Mouse (Mus musculus) heart, postnatal 14 days (tissue): ENCODE measurements around the gene Rpp25. TPM values are rescaled to one million over a fixed set of nuclear protein-coding genes. Genes with fewer than 3 reads are reported as not detected.

Source experiments
- DNase-seq, 2 experiments: peaks; one replicate each; pipeline ENCODE4 v3.0.0; 2021 to 2022
- intact Hi-C: fragments of 180-260 bp; cut with DNase I; formaldehyde crosslinking; loops from one replicate; pipeline ENCODE4 v1.15.1; 2025
- total RNA-seq, 2 experiments: library from RNA; stranded (reverse); gene quantifications; 2 replicates each; pipeline ENCODE4 v1.2.3; 2021

The Rpp25 gene
- total RNA-seq, 2 experiments from 2014 or later, result 1.5 to 1.8 TPM

DNA sequence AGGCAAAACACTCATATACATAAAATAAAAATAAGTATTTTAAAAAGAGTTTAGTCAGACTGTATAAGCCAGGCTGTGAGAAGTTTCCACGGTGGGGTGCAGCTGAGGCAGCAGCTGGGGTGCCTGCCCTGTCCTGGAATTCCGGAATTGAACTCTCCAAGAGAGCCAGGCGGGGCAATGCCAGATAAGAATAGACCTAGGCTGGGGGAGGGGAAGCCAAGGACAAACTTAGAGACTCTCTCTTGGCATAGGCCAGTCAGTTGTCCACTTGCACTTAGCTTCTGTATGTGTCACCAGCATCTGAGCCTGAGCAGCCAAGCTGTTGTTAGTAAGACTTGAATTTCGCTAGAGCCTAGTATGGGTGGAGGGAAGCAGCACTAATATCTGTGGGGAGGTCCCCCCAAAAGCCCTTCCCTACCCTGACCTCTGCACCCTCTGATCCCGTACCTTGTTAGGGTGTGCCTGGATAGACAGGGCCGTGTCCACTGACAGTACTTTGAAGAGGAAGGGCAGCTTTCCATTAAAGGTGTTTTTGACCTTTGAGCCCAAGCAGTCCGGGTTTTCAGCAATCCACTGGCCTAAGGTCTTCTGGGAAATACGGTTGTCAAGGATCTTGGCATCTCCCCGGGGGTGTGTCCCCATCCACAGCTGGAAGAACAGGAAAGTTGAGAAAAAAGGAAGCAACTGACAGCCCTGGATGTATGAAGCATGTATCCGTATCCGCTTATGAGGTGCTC, 46.5 kb downstream of the Rpp25 start:
- peak; percentile 56 to 72 for DNase-seq

GRCm38 (mm10) chr9:57552139-57552887, 48.5 kb downstream of the Rpp25 start, which contains the start of gene Mpi:
TSS of gene Mpi (minus strand) at chr9:57552763.
- intact Hi-C loops, result loop anchor here (5.0 kb wide), 1 partner anchor 35 kb away; the partner anchor contains the start of gene Ulk3
- peak; percentile 71 to 80 for DNase-seq

More for the DNA sequence above, 46.5 kb downstream of the Rpp25 start:
- intact Hi-C loops, result loop anchor here (5.0 kb wide), 1 partner anchor 37 kb away; the partner anchor contains the start of gene Ulk3

DNA sequence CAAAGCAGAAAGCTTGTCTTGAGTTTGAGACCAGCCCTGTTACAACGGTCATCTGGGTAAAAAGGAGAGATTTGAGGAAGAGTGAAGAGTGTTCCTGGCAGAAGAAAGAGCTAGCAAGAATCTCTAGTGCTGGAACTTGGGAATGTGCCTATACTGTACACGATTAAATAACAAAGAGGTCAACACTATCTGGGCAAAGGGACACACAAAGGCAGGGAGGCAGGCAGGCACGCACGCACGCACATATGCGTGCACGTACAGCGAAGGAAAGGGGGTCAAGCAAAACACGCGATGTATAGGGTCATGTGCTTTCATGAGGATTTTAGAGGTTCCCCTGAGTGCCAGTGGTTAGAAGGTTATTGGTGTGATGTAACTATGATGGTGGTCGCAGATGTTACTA, 49.3 kb downstream of the Rpp25 start:
- no peak for DNase-seq
- intact Hi-C loops, result loop anchor here (5.0 kb wide), 1 partner anchor 34 kb away; the partner anchor contains the start of gene Ulk3

GRCm38 (mm10) chr9:57554753-57555152, 50.9 kb downstream of the Rpp25 start:
- no peak for DNase-seq
- intact Hi-C loops, result loop anchor here (5.0 kb wide), 1 partner anchor 33 kb away; the partner anchor contains the start of gene Ulk3

Other genes starting within 250 kb of the Rpp25 start
- gene 1700017B05Rik, start 241.4 kb upstream of the Rpp25 start, total RNA-seq, result 10 to 100 TPM; 15.5 to 16.4 TPM
- gene Ppcdc, start 63.9 kb upstream of the Rpp25 start, total RNA-seq, result 1 to 10 TPM; 9.0 to 9.3 TPM
- 1 to 10 TPM; 7.4 to 7.7 TPM for gene Scamp5, start 36.0 kb upstream of the Rpp25 start, total RNA-seq
- gene Cox5a, start 17.2 kb downstream of the Rpp25 start, total RNA-seq, result 1,000 to 10,000 TPM; 2,287 to 2,318 TPM
- 1 to 10 TPM; 5.0 to 5.9 TPM for gene Fam219b, start 33.5 kb downstream of the Rpp25 start, total RNA-seq
- 100 to 1,000 TPM; 162 to 176 TPM for gene Mpi, start 48.7 kb downstream of the Rpp25 start, total RNA-seq
- 10 to 100 TPM; 28.0 to 32.7 TPM for gene Scamp2, start 56.9 kb downstream of the Rpp25 start, total RNA-seq
- 1 to 10 TPM; 8.9 to 9.1 TPM for gene Ulk3, start 85.4 kb downstream of the Rpp25 start, total RNA-seq
- gene Cplx3, start 102.3 kb downstream of the Rpp25 start, total RNA-seq, result not detected
- gene Lman1l, start 116.7 kb downstream of the Rpp25 start, total RNA-seq, result not detected
- 10 to 100 TPM; 26.9 to 34.1 TPM for gene Csk, start 149.6 kb downstream of the Rpp25 start, total RNA-seq
- not detected for gene Cyp1a2, start 179.7 kb downstream of the Rpp25 start, total RNA-seq
- not detected for gene Cyp1a1, start 183.9 kb downstream of the Rpp25 start, total RNA-seq
- gene Edc3, start 204.5 kb downstream of the Rpp25 start, total RNA-seq, result 1 to 10 TPM; 6.6 to 7.4 TPM